Mouse (Mus musculus) R1 (cell line): ENCODE measurements around the gene Tnfrsf19.

ENCODE experiments used
- DNase-seq: peaks from one replicate; pipeline ENCODE4 v3.0.0-alpha.2; 2018; ENCODE audit warnings: low read depth, low spot score

The Tnfrsf19 gene

GRCm38 (mm10) chr14:61046091-61046681 lies at the start of gene Tnfrsf19:
Gene Tnfrsf19, minus strand, starts transcription at chr14:61046490.
- DNase-seq, result peak; percentile 81

GRCm38 (mm10) chr14:61092073-61092472 lies 45.8 kb upstream of the Tnfrsf19 start:
- DNase-seq, result no peak

GRCm38 (mm10) chr14:61090955-61091354 lies 44.7 kb upstream of the Tnfrsf19 start:
- DNase-seq, result no peak

GRCm38 (mm10) chr14:61088187-61088586 lies 41.9 kb upstream of the Tnfrsf19 start:
- DNase-seq, result no peak

GRCm38 (mm10) chr14:61085325-61085724 lies 39.0 kb upstream of the Tnfrsf19 start:
- peak; percentile 44 for DNase-seq

GRCm38 (mm10) chr14:61069555-61069954 lies 23.3 kb upstream of the Tnfrsf19 start:
- DNase-seq, result no peak

GRCm38 (mm10) chr14:61061729-61062128 lies 15.4 kb upstream of the Tnfrsf19 start:
- peak; percentile 89 for DNase-seq

GRCm38 (mm10) chr14:61059316-61059945 lies 13.1 kb upstream of the Tnfrsf19 start:
- no peak for DNase-seq

- DNase-seq, result peak; percentile 52
These were observed 10.7 kb upstream of the Tnfrsf19 start for GRCm38 (mm10) chr14:61056962-61057361.

- DNase-seq, result peak; percentile 77
These were observed 10.2 kb upstream of the Tnfrsf19 start for GRCm38 (mm10) chr14:61056445-61056844.

- DNase-seq, result peak; percentile 9
These were observed 9.6 kb upstream of the Tnfrsf19 start for GRCm38 (mm10) chr14:61055864-61056263.

- DNase-seq, result no peak
These were observed 5.9 kb upstream of the Tnfrsf19 start for GRCm38 (mm10) chr14:61052163-61052562.

GRCm38 (mm10) chr14:61045446-61046090 lies 722 bp downstream of the Tnfrsf19 start:
- peak; percentile 76 for DNase-seq

- DNase-seq, result no peak
These were observed 2.0 kb downstream of the Tnfrsf19 start for GRCm38 (mm10) chr14:61044316-61044715.

- DNase-seq, result peak; percentile 15
These were observed 2.6 kb downstream of the Tnfrsf19 start for GRCm38 (mm10) chr14:61043511-61044310.

GRCm38 (mm10) chr14:61042291-61042690 lies 4.0 kb downstream of the Tnfrsf19 start:
- peak; percentile 76 for DNase-seq

GRCm38 (mm10) chr14:61040236-61040635 lies 6.1 kb downstream of the Tnfrsf19 start:
- DNase-seq, result no peak

GRCm38 (mm10) chr14:61038082-61038472 lies 8.2 kb downstream of the Tnfrsf19 start:
- no peak for DNase-seq

GRCm38 (mm10) chr14:61037321-61038081 lies 8.8 kb downstream of the Tnfrsf19 start:
- DNase-seq, result peak; percentile 82

GRCm38 (mm10) chr14:61030366-61030765 lies 15.9 kb downstream of the Tnfrsf19 start:
- no peak for DNase-seq

- DNase-seq, result peak; percentile 80
These were observed 22.3 kb downstream of the Tnfrsf19 start for GRCm38 (mm10) chr14:61024006-61024405.
